Mouse (Mus musculus) bone marrow, adult 2 months (tissue): ENCODE results near the gene Pld5. TPM values are rescaled to one million over a fixed set of nuclear protein-coding genes. Genes with fewer than 3 reads are reported as not detected.

Source experiments
- H3K27ac ChIP-seq: fragments of 200-500 bp; 2 replicates; pipeline ENCODE4 v1.5.1; 2012; ENCODE audit warnings: low read depth, mild to moderate bottlenecking, control low read depth, inconsistent platforms, low read length; ENCODE audit not compliant: control insufficient read depth, poor library complexity, insufficient read depth
- H3K4me1 ChIP-seq: fragments of 200-500 bp; 2 replicates; pipeline ENCODE4 v1.6.1; 2011; ENCODE audit warnings: low read length; ENCODE audit not compliant: control insufficient read depth, insufficient read depth
- H3K4me3 ChIP-seq: fragments of 200-500 bp; replicated peaks from 2 replicates; pipeline ENCODE3; 2011; ENCODE audit warnings: mild to moderate bottlenecking, low read depth, low read length, control low read depth; ENCODE audit not compliant: control insufficient read depth
- CTCF ChIP-seq: fragments of 200-500 bp; IDR thresholded peaks from 2 replicates; pipeline ENCODE4 v1.5.1; 2011; ENCODE audit warnings: low read length, control low read depth; ENCODE audit not compliant: control insufficient read depth, insufficient read depth
- POLR2A ChIP-seq: fragments of 200-500 bp; IDR thresholded peaks from 2 replicates; pipeline ENCODE4 v1.6.1; 2011; ENCODE audit warnings: low read depth, mild to moderate bottlenecking, control low read depth, low read length, borderline replicate concordance; ENCODE audit not compliant: control insufficient read depth
- WGBS: fragments of 180-500 bp; shearing (Covaris S2); methylation state at CpG from one replicate; pipeline ENCODE4 v1.1.7; 2018; 5-methylcytosine and 5-hydroxymethylcytosine counted together
- polyA plus RNA-seq: library from polyadenylated mRNA; stranded (reverse); fragments of >200 nt; gene quantifications from 2 replicates; pipeline ENCODE4 v1.2.4, GENCODE M21; 2011; ENCODE audit warnings: low replicate concordance; ENCODE audit not compliant: missing spikeins, insufficient read depth, insufficient read length

The Pld5 gene
- polyA plus RNA-seq, 1 experiment, result not detected

- TF ChIP-seq CTCF (no peak), POLR2A (no peak)
- no peak overlapping the region for H3K27ac ChIP-seq
- WGBS, result 47% methylated on average over 2 of the region's 2 CpGs
- H3K4me1 ChIP-seq, result no peaks in the 10 kb centered on the region
- no peak overlapping the region for H3K4me3 ChIP-seq
Measured at GRCm38 (mm10) chr1:176123781-176124180, 151.3 kb downstream of the Pld5 start.

- TF ChIP-seq CTCF (no peak), POLR2A (no peak)
- 85% methylated on average over 4 of the region's 4 CpGs for WGBS
Measured at GRCm38 (mm10) chr1:176115604-176116003, 159.5 kb downstream of the Pld5 start.

GRCm38 (mm10) chr1:176098685-176099320 is 176.3 kb downstream of the Pld5 start:
- H3K4me3 ChIP-seq, result no peak overlapping the region
- 32% methylated on average over 7 of the region's 7 CpGs for WGBS
- no peak overlapping the region for H3K27ac ChIP-seq
- H3K4me1 ChIP-seq, result no peaks in the 10 kb centered on the region
- TF ChIP-seq POLR2A (no peak), CTCF (no peak)

More at GRCm38 (mm10) chr1:176115604-176116003, 159.5 kb downstream of the Pld5 start:
- no peak overlapping the region for H3K27ac ChIP-seq
- H3K4me1 ChIP-seq, result no peaks in the 10 kb centered on the region
- H3K4me3 ChIP-seq, result no peak overlapping the region

GRCm38 (mm10) chr1:176092119-176092518 is 183.0 kb downstream of the Pld5 start:
- TF ChIP-seq CTCF (no peak), POLR2A (no peak)
- no peak overlapping the region for H3K27ac ChIP-seq
- no peak overlapping the region for H3K4me3 ChIP-seq
- 82% methylated on average over 2 of the region's 2 CpGs for WGBS
- no peaks in the 10 kb centered on the region for H3K4me1 ChIP-seq

GRCm38 (mm10) chr1:176089382-176089781 is 185.7 kb downstream of the Pld5 start:
- TF ChIP-seq POLR2A, result no peak
- TF ChIP-seq CTCF, result no peak
- 85% methylated on average over 3 of the region's 3 CpGs for WGBS
- no peaks in the 10 kb centered on the region for H3K4me1 ChIP-seq
- no peak overlapping the region for H3K27ac ChIP-seq
- no peak overlapping the region for H3K4me3 ChIP-seq

GRCm38 (mm10) chr1:176085952-176086648 is 189.0 kb downstream of the Pld5 start:
- H3K4me3 ChIP-seq, result no peak overlapping the region
- no peaks in the 10 kb centered on the region for H3K4me1 ChIP-seq
- WGBS, result 79% methylated on average over 13 of the region's 13 CpGs
- TF ChIP-seq CTCF, result no peak
- no peak for TF ChIP-seq POLR2A
- H3K27ac ChIP-seq, result no peak overlapping the region

GRCm38 (mm10) chr1:176082306-176082705 is 192.8 kb downstream of the Pld5 start:
- TF ChIP-seq CTCF (no peak), POLR2A (no peak)
- WGBS, result 12% methylated on average over 4 of the region's 4 CpGs
- Histone ChIP-seq H3K4me1 (no peaks in the 10 kb centered on the region), H3K27ac (no peak overlapping the region), H3K4me3 (no peak overlapping the region)

- no peak overlapping the region for H3K4me3 ChIP-seq
- 65% methylated on average over 2 of the region's 2 CpGs for WGBS
- H3K27ac ChIP-seq, result no peak overlapping the region
- no peaks in the 10 kb centered on the region for H3K4me1 ChIP-seq
- TF ChIP-seq CTCF, result no peak
- TF ChIP-seq POLR2A, result no peak
Measured at GRCm38 (mm10) chr1:176080969-176081368, 194.1 kb downstream of the Pld5 start.
